Mouse (Mus musculus): ENCODE results near the gene Wdr89. TPM values are rescaled to one million over a fixed set of nuclear protein-coding genes. Genes with fewer than 3 reads are reported as not detected.

Wdr89 gene
- total RNA-seq, 2 experiments from 2014 or later = 12.5 to 15.8 TPM

Other genes with a start within 250 kb of the Wdr89 start
- gene Ppp2r5e, start 73.3 kb downstream of the Wdr89 start, total RNA-seq (2014; fragmentation: Nextera tagmentation) = 26.7 and 35.4 TPM in 2 replicates
- 14.3 and 14.7 TPM in 2 replicates for gene Ppp2r5e, start 73.3 kb downstream of the Wdr89 start, total RNA-seq (2017)
- gene Sgpp1, start 66.2 kb upstream of the Wdr89 start, total RNA-seq (2014; fragmentation: Nextera tagmentation) = 46.1 and 58.9 TPM in 2 replicates
- 78.3 and 96.8 TPM in 2 replicates for gene Sgpp1, start 66.2 kb upstream of the Wdr89 start, total RNA-seq (2017)
- 2.7 and 8.0 TPM in 2 replicates for gene Syne2, start 148.6 kb upstream of the Wdr89 start, total RNA-seq (2014; fragmentation: Nextera tagmentation)
- 1.2 and 5.9 TPM in 2 replicates for gene Syne2, start 148.6 kb upstream of the Wdr89 start, total RNA-seq (2017)